Mouse (Mus musculus): Measurements from ENCODE around the gene Ccdc191.

Gene Ccdc191

GRCm38 (mm10) chr16:43979328-43980109 lies 89.9 kb downstream of the Ccdc191 start, which contains the start of gene Zdhhc23:
Gene Zdhhc23 (minus strand): TSS chr16:43979791.
- in situ Hi-C loops (cut with MboI; ENCODE audit: low sequenced_read_pairs): no loop called here

- in situ Hi-C loops (cut with MboI; ENCODE audit: low sequenced_read_pairs): no loop called here
Measured at GRCm38 (mm10) chr16:43980110-43980609, 90.6 kb downstream of the Ccdc191 start.

DNA sequence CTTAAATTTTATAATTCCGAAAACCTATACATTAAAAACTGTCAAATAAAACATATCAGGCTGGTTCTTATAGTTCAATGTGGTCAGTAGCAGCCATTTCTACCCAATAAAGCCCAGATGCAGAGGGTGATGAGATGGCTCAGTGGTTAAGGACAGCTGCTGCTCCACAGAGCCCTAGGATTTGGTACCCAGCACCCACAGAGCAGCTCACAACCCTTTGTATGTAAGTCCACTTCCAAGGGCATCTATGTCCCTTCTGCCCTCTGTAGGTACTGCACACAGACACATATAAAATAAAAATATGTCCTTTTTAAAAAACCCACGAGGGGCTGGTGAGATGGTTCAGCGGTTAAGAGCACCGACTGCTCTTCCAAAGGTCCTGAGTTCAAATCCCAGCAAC lies 96.7 kb downstream of the Ccdc191 start:
- in situ Hi-C loops (cut with MboI; ENCODE audit: low sequenced_read_pairs): no loop called here

- in situ Hi-C loops (cut with MboI; ENCODE audit: low sequenced_read_pairs): no loop called here
Measured at GRCm38 (mm10) chr16:43994623-43995022, 105.0 kb downstream of the Ccdc191 start.

GRCm38 (mm10) chr16:43999111-43999510 lies 109.5 kb downstream of the Ccdc191 start:
- in situ Hi-C loops (cut with MboI; ENCODE audit: low sequenced_read_pairs): no loop called here

DNA sequence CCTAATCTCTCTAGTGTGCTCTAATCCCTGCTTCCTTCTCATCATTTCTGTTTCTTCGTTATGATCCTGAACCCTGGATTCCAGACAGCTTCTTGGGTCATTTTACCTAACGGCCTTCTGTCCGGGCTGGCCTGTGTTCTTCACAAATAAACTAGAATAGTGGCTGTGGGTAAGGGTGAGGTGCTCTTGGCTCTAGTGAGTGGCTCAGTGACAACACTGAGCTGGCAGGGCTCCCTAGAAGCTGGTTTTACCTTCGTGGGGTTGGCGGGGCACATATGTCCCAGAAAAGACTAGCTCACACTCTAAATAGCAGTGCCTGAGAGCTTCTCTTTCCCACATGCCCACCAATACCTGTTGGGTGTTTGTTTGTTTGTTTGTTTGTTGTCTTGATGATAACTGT lies 109.9 kb downstream of the Ccdc191 start:
- in situ Hi-C loops (cut with MboI; ENCODE audit: low sequenced_read_pairs): no loop called here

GRCm38 (mm10) chr16:44002086-44002485 lies 112.5 kb downstream of the Ccdc191 start:
- in situ Hi-C loops (cut with MboI; ENCODE audit: low sequenced_read_pairs): no loop called here

DNA sequence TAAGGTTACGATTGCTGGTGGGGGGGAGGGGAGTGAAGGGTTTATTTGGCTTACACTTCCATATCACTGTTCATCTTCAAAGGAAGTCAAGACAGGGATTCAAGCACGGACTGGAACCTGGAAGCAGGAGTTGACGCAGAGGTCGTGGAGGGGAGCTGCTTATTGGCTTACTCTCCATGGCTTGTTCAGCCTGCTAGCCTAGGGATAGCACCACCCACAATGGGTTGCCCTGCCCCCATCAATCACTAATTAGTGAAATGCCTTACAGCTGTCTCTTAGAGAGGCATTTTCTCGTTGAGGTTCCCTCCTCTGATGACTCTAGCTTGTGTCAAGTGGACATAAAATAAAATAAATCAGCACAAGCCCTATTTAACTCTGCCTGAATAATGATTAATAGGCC lies 121.4 kb downstream of the Ccdc191 start:
- in situ Hi-C loops (cut with MboI; ENCODE audit: low sequenced_read_pairs): no loop called here
